Mouse (Mus musculus) ES-E14 (cell line): Measurements from ENCODE around the gene Stxbp6. TPM values are rescaled to one million over a fixed set of nuclear protein-coding genes. Genes with fewer than 3 reads are reported as not detected.

Experiments
- DNase-seq: peaks from one replicate; pipeline ENCODE4 v3.0.0-alpha.2; 2013; ENCODE audit warnings: low read depth, low spot score
- H3K27ac ChIP-seq: 2 replicates; pipeline ENCODE4 v1.5.1; 2012; ENCODE audit warnings: low read depth, mild to moderate bottlenecking, low read length, moderate library complexity, mixed read lengths; ENCODE audit not compliant: poor library complexity, insufficient read depth, severe bottlenecking
- H3K36me3 ChIP-seq: 2 replicates; pipeline ENCODE4 v1.6.1; 2012; ENCODE audit warnings: mild to moderate bottlenecking, low read length, moderate library complexity, mixed read lengths; ENCODE audit not compliant: control insufficient read depth, poor library complexity, insufficient read depth, severe bottlenecking
- H3K4me1 ChIP-seq, 2 experiments: fragments of 150-350 bp in 1 of 2; sonication (generic) in 1 of 2; 2 replicates each; pipeline ENCODE4 v1.6.1; 2012; ENCODE audit warnings: low read length in 2 of 2, mild to moderate bottlenecking in 1 of 2, mixed read lengths in 1 of 2; ENCODE audit not compliant: control insufficient read depth in 2 of 2, insufficient read depth in 2 of 2, poor library complexity in 1 of 2
- H3K4me3 ChIP-seq, 2 experiments: fragments of 150-350 bp in 1 of 2; sonication (generic) in 1 of 2; 2 replicates each; pipeline ENCODE4 v1.5.1; 2012; ENCODE audit warnings: low read length in 2 of 2, low read depth in 1 of 2, mild to moderate bottlenecking in 1 of 2, mixed read lengths in 1 of 2; ENCODE audit not compliant: insufficient read depth in 1 of 2, poor library complexity in 1 of 2, severe bottlenecking in 1 of 2
- H3K9ac ChIP-seq: 2 replicates; pipeline ENCODE4 v1.6.1; 2012; ENCODE audit warnings: low read depth, mild to moderate bottlenecking, low read length, mixed read lengths; ENCODE audit not compliant: poor library complexity, insufficient read depth, severe bottlenecking
- H3K9me3 ChIP-seq: fragments of 150-350 bp; sonication (generic); 2 replicates; pipeline ENCODE4 v1.6.1; 2012; ENCODE audit warnings: low read depth, mild to moderate bottlenecking, low read length; ENCODE audit not compliant: control insufficient read depth, insufficient read depth
- CHD2 ChIP-seq: IDR thresholded peaks from 2 replicates; pipeline ENCODE4 v1.6.1; 2014; ENCODE audit warnings: mild to moderate bottlenecking, low read depth, low read length, inconsistent platforms
- HCFC1 ChIP-seq: IDR thresholded peaks from 2 replicates; pipeline ENCODE4 v1.6.1; 2012; ENCODE audit warnings: low read length, inconsistent platforms, borderline replicate concordance; ENCODE audit not compliant: insufficient read depth
- MAFK ChIP-seq: IDR thresholded peaks from 2 replicates; pipeline ENCODE4 v1.6.1; 2014; ENCODE audit warnings: mild to moderate bottlenecking, low read depth, low read length, inconsistent platforms; ENCODE audit not compliant: insufficient read depth
- ZC3H11A ChIP-seq: IDR thresholded peaks from 2 replicates; pipeline ENCODE4 v1.6.1; 2012; ENCODE audit warnings: low read depth, mild to moderate bottlenecking, inconsistent platforms, low read length, borderline replicate concordance
- ZNF384 ChIP-seq: IDR thresholded peaks from 2 replicates; pipeline ENCODE4 v1.6.1; 2012; ENCODE audit warnings: low read depth, low read length, inconsistent platforms
- in situ Hi-C, 2 experiments: fragments of 600-800 bp; cut with MboI; formaldehyde crosslinking; loops; one replicate each; pipeline ENCODE4 v1.15.1; 2025; ENCODE audit warnings: low sequenced_read_pairs in 2 of 2, inconsistent platforms in 1 of 2; ENCODE audit not compliant: unreplicated experiment in 2 of 2
- total RNA-seq: library from RNA; depleted of rRNA; stranded (reverse); fragments of 300-350 nt; gene quantifications from 2 replicates; pipeline ENCODE4 v1.2.3, GENCODE M21; 2012

Stxbp6 gene
- total RNA-seq, 1 experiment: 0.76 TPM

GRCm38 (mm10) chr12:45068145-45068754, 6.3 kb downstream of the Stxbp6 start:
- Histone ChIP-seq H3K9ac (no peak overlapping the region), H3K36me3 (no peaks in the 10 kb centered on the region), H3K27ac (no peak overlapping the region), H3K9me3 (no peaks in the 10 kb centered on the region), H3K4me3 (no peak overlapping the region), H3K4me1 (no peaks in the 10 kb centered on the region)
- no peak for DNase-seq
- TF ChIP-seq ZC3H11A (no peak), CHD2 (no peak), HCFC1 (no peak), MAFK (no peak), ZNF384 (no peak)
- in situ Hi-C loops: no loop called here

GRCm38 (mm10) chr12:45067686-45068085, 6.8 kb downstream of the Stxbp6 start:
- TF ChIP-seq HCFC1 (no peak), MAFK (no peak), CHD2 (no peak), ZNF384 (no peak), ZC3H11A (no peak)
- Histone ChIP-seq H3K4me3 (no peak overlapping the region), H3K27ac (no peak overlapping the region), H3K9ac (no peak overlapping the region), H3K9me3 (no peaks in the 10 kb centered on the region), H3K4me1 (no peaks in the 10 kb centered on the region), H3K36me3 (no peaks in the 10 kb centered on the region)
- in situ Hi-C loops: no loop called here
- no peak for DNase-seq

GRCm38 (mm10) chr12:45067047-45067685, 7.3 kb downstream of the Stxbp6 start:
- H3K9ac ChIP-seq: no peak overlapping the region
- H3K36me3 ChIP-seq: no peaks in the 10 kb centered on the region
- in situ Hi-C loops: no loop called here
- H3K4me3 ChIP-seq: no peak overlapping the region
- H3K27ac ChIP-seq: no peak overlapping the region
- DNase-seq: no peak
- H3K4me1 ChIP-seq: no peaks in the 10 kb centered on the region
- TF ChIP-seq ZNF384: no peak
- TF ChIP-seq HCFC1: no peak
- TF ChIP-seq MAFK: no peak
- no peak for TF ChIP-seq CHD2
- TF ChIP-seq ZC3H11A: no peak
- H3K9me3 ChIP-seq: no peaks in the 10 kb centered on the region

- Histone ChIP-seq H3K9me3 (no peaks in the 10 kb centered on the region), H3K4me3 (no peak overlapping the region), H3K27ac (no peak overlapping the region), H3K4me1 (no peaks in the 10 kb centered on the region), H3K9ac (no peak overlapping the region), H3K36me3 (no peaks in the 10 kb centered on the region)
- in situ Hi-C loops: no loop called here
- no peak for DNase-seq
- TF ChIP-seq HCFC1: no peak
- TF ChIP-seq CHD2: no peak
- TF ChIP-seq MAFK: no peak
- TF ChIP-seq ZNF384: no peak
- TF ChIP-seq ZC3H11A: no peak
Observed at GRCm38 (mm10) chr12:45063606-45064005, 10.9 kb downstream of the Stxbp6 start.

DNA sequence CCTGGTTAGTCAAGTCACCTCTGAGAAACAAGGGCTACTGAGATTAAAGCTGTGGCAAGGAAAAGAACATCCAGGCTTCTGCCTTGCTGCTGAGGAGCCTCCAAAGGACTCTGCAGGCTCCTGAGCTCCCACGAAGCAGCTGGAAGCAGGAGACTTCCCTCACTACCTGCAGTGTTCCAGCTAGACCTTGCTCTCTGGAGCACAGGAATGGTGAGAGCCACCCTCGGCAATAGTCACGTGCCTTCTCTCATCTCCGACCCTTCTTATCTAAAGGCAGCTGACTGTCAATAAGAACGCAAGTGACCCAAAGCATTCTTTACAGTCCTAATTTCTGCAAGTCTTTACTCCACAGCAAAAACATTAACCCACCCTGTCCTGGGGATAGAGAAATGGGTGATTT, 13.2 kb downstream of the Stxbp6 start:
- no peaks in the 10 kb centered on the region for H3K36me3 ChIP-seq
- no peaks in the 10 kb centered on the region for H3K9me3 ChIP-seq
- TF ChIP-seq MAFK (no peak), ZC3H11A (no peak), HCFC1 (no peak), CHD2 (no peak), ZNF384 (no peak)
- H3K4me1 ChIP-seq: no peaks in the 10 kb centered on the region
- no peak overlapping the region for H3K27ac ChIP-seq
- no peak overlapping the region for H3K4me3 ChIP-seq
- no peak overlapping the region for H3K9ac ChIP-seq
- in situ Hi-C loops: no loop called here
- DNase-seq: no peak
